Mouse (Mus musculus): Measurements from ENCODE around the gene Surf1. TPM values are rescaled to one million over a fixed set of nuclear protein-coding genes. Genes with fewer than 3 reads are reported as not detected.

The Surf1 gene
- total and polyA plus RNA-seq, 2 experiments from 2014 or later, result 63.4 to 112 TPM

GRCm38 (mm10) chr2:26921784-26922183, 5.5 kb upstream of the Surf1 start:
- no peak for DNase-seq (ENCODE audit: low spot score)
- Histone ChIP-seq H3K27me3 (ENCODE audit: insufficient read depth, low read length) (no peaks in the 10 kb centered on the region), H3K36me3 (ENCODE audit: insufficient read depth, low read length) (peaks cover 73% of the 10 kb centered on the region), H3K9ac (replicated peaks; ENCODE audit: low read length) (no peak overlapping the region), H3K4me3 (ENCODE audit: low read length) (no peak overlapping the region), H3K27ac (no peak overlapping the region), H3K4me1 (ENCODE audit: insufficient read depth, low read length) (peaks cover 10% of the 10 kb centered on the region), H3K9me3 (ENCODE audit: low read length) (no peaks in the 10 kb centered on the region), H3K4me2 (ENCODE audit: low read depth, low read length) (no peak overlapping the region)
- WGBS, result 76% methylated on average over 9 of the region's 9 CpGs
- no peak for ATAC-seq
- no peak for TF ChIP-seq CTCF (IDR thresholded peaks at IDR 0.05; ENCODE audit: low read depth)

- H3K4me2 ChIP-seq (ENCODE audit: low read depth, low read length), result no peak overlapping the region
- no peak for TF ChIP-seq CTCF (IDR thresholded peaks at IDR 0.05; ENCODE audit: low read depth)
- no peak overlapping the region for H3K4me3 ChIP-seq (ENCODE audit: low read length)
- no peak overlapping the region for H3K9ac ChIP-seq (replicated peaks; ENCODE audit: low read length)
- 87% methylated on average over 6 of the region's 6 CpGs for WGBS
- no peak for DNase-seq (ENCODE audit: low spot score)
- peaks cover 15% of the 10 kb centered on the region for H3K4me1 ChIP-seq (ENCODE audit: insufficient read depth, low read length)
- no peaks in the 10 kb centered on the region for H3K27me3 ChIP-seq (ENCODE audit: insufficient read depth, low read length)
- no peaks in the 10 kb centered on the region for H3K9me3 ChIP-seq (ENCODE audit: low read length)
- H3K27ac ChIP-seq, result no peak overlapping the region
- peaks cover 69% of the 10 kb centered on the region for H3K36me3 ChIP-seq (ENCODE audit: insufficient read depth, low read length)
- no peak for ATAC-seq
Observed at GRCm38 (mm10) chr2:26920190-26920855, 4.0 kb upstream of the Surf1 start.

GRCm38 (mm10) chr2:26919684-26920083, 3.4 kb upstream of the Surf1 start:
- ATAC-seq, result no peak
- 85% methylated on average over 3 of the region's 3 CpGs for WGBS

GRCm38 (mm10) chr2:26916738-26917137, 408 bp upstream of the Surf1 start:
- Histone ChIP-seq H3K9me3 (ENCODE audit: low read length) (no peaks in the 10 kb centered on the region), H3K4me2 (ENCODE audit: low read depth, low read length) (peak overlapping the region; percentile 99), H3K27me3 (ENCODE audit: insufficient read depth, low read length) (no peaks in the 10 kb centered on the region), H3K4me3 (ENCODE audit: low read length) (peak overlapping the region; percentile 74), H3K27ac (peak overlapping the region; percentile 86), H3K36me3 (ENCODE audit: insufficient read depth, low read length) (peaks cover 55% of the 10 kb centered on the region), H3K9ac (replicated peaks; ENCODE audit: low read length) (peak overlapping the region; percentile 86), H3K4me1 (ENCODE audit: insufficient read depth, low read length) (peaks cover 16% of the 10 kb centered on the region)
- DNase-seq (ENCODE audit: low spot score) (no peak), ATAC-seq (no peak)
- 2% methylated on average over 13 of the region's 13 CpGs for WGBS
- TF ChIP-seq CTCF (IDR thresholded peaks at IDR 0.05; ENCODE audit: low read depth), result no peak

More at GRCm38 (mm10) chr2:26919684-26920083, 3.4 kb upstream of the Surf1 start:
- Histone ChIP-seq H3K27me3 (ENCODE audit: insufficient read depth, low read length) (no peaks in the 10 kb centered on the region), H3K4me3 (ENCODE audit: low read length) (no peak overlapping the region), H3K27ac (no peak overlapping the region), H3K4me2 (ENCODE audit: low read depth, low read length) (no peak overlapping the region), H3K4me1 (ENCODE audit: insufficient read depth, low read length) (peaks cover 16% of the 10 kb centered on the region), H3K36me3 (ENCODE audit: insufficient read depth, low read length) (peaks cover 63% of the 10 kb centered on the region), H3K9me3 (ENCODE audit: low read length) (no peaks in the 10 kb centered on the region), H3K9ac (replicated peaks; ENCODE audit: low read length) (no peak overlapping the region)
- DNase-seq (ENCODE audit: low spot score), result no peak
- TF ChIP-seq CTCF (IDR thresholded peaks at IDR 0.05; ENCODE audit: low read depth), result no peak

GRCm38 (mm10) chr2:26914148-26914941, 2.0 kb downstream of the Surf1 start:
- H3K4me3 ChIP-seq (ENCODE audit: low read length), result no peak overlapping the region
- WGBS, result 61% methylated on average over 8 of the region's 8 CpGs
- ATAC-seq, result no peak
- H3K4me2 ChIP-seq (ENCODE audit: low read depth, low read length), result no peak overlapping the region
- peaks cover 16% of the 10 kb centered on the region for H3K4me1 ChIP-seq (ENCODE audit: insufficient read depth, low read length)
- H3K27ac ChIP-seq, result no peak overlapping the region
- no peaks in the 10 kb centered on the region for H3K27me3 ChIP-seq (ENCODE audit: insufficient read depth, low read length)
- H3K36me3 ChIP-seq (ENCODE audit: insufficient read depth, low read length), result peaks cover 32% of the 10 kb centered on the region
- H3K9ac ChIP-seq (replicated peaks; ENCODE audit: low read length), result no peak overlapping the region
- DNase-seq (ENCODE audit: low spot score), result no peak
- TF ChIP-seq CTCF (IDR thresholded peaks at IDR 0.05; ENCODE audit: low read depth), result peak; percentile 32
- H3K9me3 ChIP-seq (ENCODE audit: low read length), result no peaks in the 10 kb centered on the region

GRCm38 (mm10) chr2:26913416-26914147, 2.7 kb downstream of the Surf1 start:
- Histone ChIP-seq H3K27me3 (ENCODE audit: insufficient read depth, low read length) (no peaks in the 10 kb centered on the region), H3K9ac (replicated peaks; ENCODE audit: low read length) (no peak overlapping the region), H3K4me1 (ENCODE audit: insufficient read depth, low read length) (peaks cover 22% of the 10 kb centered on the region), H3K36me3 (ENCODE audit: insufficient read depth, low read length) (peaks cover 24% of the 10 kb centered on the region), H3K27ac (no peak overlapping the region), H3K4me3 (ENCODE audit: low read length) (no peak overlapping the region), H3K4me2 (ENCODE audit: low read depth, low read length) (no peak overlapping the region), H3K9me3 (ENCODE audit: low read length) (no peaks in the 10 kb centered on the region)
- WGBS, result 87% methylated on average over 17 of the region's 17 CpGs
- no peak for ATAC-seq
- DNase-seq (ENCODE audit: low spot score), result no peak
- TF ChIP-seq CTCF (IDR thresholded peaks at IDR 0.05; ENCODE audit: low read depth), result no peak
